Mouse (Mus musculus): ENCODE data around the gene Cand1. TPM values are rescaled to one million over a fixed set of nuclear protein-coding genes. Genes with fewer than 3 reads are reported as not detected.

Cand1 gene
- polyA plus RNA-seq, 1 experiment from 2014 or later, result 80.0 TPM

GRCm38 (mm10) chr10:119221631-119222030, 18.2 kb downstream of the Cand1 start:
- no peaks in the 10 kb centered on the region for H3K9me3 ChIP-seq (ENCODE audit: control insufficient read depth, low read length)
- no peak overlapping the region for H3K4me2 ChIP-seq (replicated peaks)
- peaks cover 49% of the 10 kb centered on the region for H3K36me3 ChIP-seq (replicated peaks; ENCODE audit: control insufficient read depth, insufficient read depth)
- no peak for ATAC-seq (ENCODE audit: low FRiP score)
- 0 out of 2 replicates have a peak overlapping the region, but pooled peaks have one; percentile 1 for H3K27ac ChIP-seq
- H3K4me3 ChIP-seq (replicated peaks; ENCODE audit: low read length), result no peak overlapping the region
- H3K27me3 ChIP-seq (ENCODE audit: control insufficient read depth, insufficient read depth, low read length), result no peaks in the 10 kb centered on the region
- no peak overlapping the region for H3K9ac ChIP-seq
- DNase-seq (ENCODE audit: low spot score), result no peak
- H3K4me1 ChIP-seq (replicated peaks; ENCODE audit: control insufficient read depth, insufficient read depth, low read length), result peaks cover 10% of the 10 kb centered on the region
- 56% methylated on average over 5 of the region's 5 CpGs for WGBS

- H3K9me3 ChIP-seq (ENCODE audit: control insufficient read depth, low read length), result no peaks in the 10 kb centered on the region
- peaks cover 48% of the 10 kb centered on the region for H3K36me3 ChIP-seq (replicated peaks; ENCODE audit: control insufficient read depth, insufficient read depth)
- no peaks in the 10 kb centered on the region for H3K27me3 ChIP-seq (ENCODE audit: control insufficient read depth, insufficient read depth, low read length)
- peaks cover 10% of the 10 kb centered on the region for H3K4me1 ChIP-seq (replicated peaks; ENCODE audit: control insufficient read depth, insufficient read depth, low read length)
- no peak overlapping the region for H3K4me3 ChIP-seq (replicated peaks; ENCODE audit: low read length)
- no peak overlapping the region for H3K27ac ChIP-seq
- no peak overlapping the region for H3K4me2 ChIP-seq (replicated peaks)
- ATAC-seq (ENCODE audit: low FRiP score), result no peak
- DNase-seq (ENCODE audit: low spot score), result no peak
- H3K9ac ChIP-seq, result no peak overlapping the region
- 82% methylated on average over 11 of the region's 11 CpGs for WGBS
These were observed 20.4 kb downstream of the Cand1 start for GRCm38 (mm10) chr10:119219415-119219814.

GRCm38 (mm10) chr10:119218274-119219080, 21.4 kb downstream of the Cand1 start:
- Histone ChIP-seq H3K27ac (0 out of 2 replicates have a peak overlapping the region, but pooled peaks have one; percentile 26), H3K4me1 (replicated peaks; ENCODE audit: control insufficient read depth, insufficient read depth, low read length) (peaks cover 10% of the 10 kb centered on the region), H3K9ac (no peak overlapping the region), H3K36me3 (replicated peaks; ENCODE audit: control insufficient read depth, insufficient read depth) (peaks cover 53% of the 10 kb centered on the region), H3K4me2 (replicated peaks) (no peak overlapping the region), H3K4me3 (replicated peaks; ENCODE audit: low read length) (no peak overlapping the region), H3K9me3 (ENCODE audit: control insufficient read depth, low read length) (no peaks in the 10 kb centered on the region), H3K27me3 (ENCODE audit: control insufficient read depth, insufficient read depth, low read length) (no peaks in the 10 kb centered on the region)
- ATAC-seq (ENCODE audit: low FRiP score) (no peak), DNase-seq (ENCODE audit: low spot score) (no peak)
- WGBS, result 92% methylated on average over 15 of the region's 15 CpGs

GRCm38 (mm10) chr10:119212443-119212842, 27.4 kb downstream of the Cand1 start:
- Histone ChIP-seq H3K36me3 (replicated peaks; ENCODE audit: control insufficient read depth, insufficient read depth) (peaks cover 93% of the 10 kb centered on the region), H3K9ac (no peak overlapping the region), H3K4me3 (replicated peaks; ENCODE audit: low read length) (no peak overlapping the region), H3K4me2 (replicated peaks) (no peak overlapping the region), H3K9me3 (ENCODE audit: control insufficient read depth, low read length) (no peaks in the 10 kb centered on the region), H3K27ac (no peak overlapping the region), H3K4me1 (replicated peaks; ENCODE audit: control insufficient read depth, insufficient read depth, low read length) (no peaks in the 10 kb centered on the region), H3K27me3 (ENCODE audit: control insufficient read depth, insufficient read depth, low read length) (no peaks in the 10 kb centered on the region)
- ATAC-seq (ENCODE audit: low FRiP score), result no peak
- DNase-seq (ENCODE audit: low spot score), result no peak
- 90% methylated on average over 5 of the region's 5 CpGs for WGBS

GRCm38 (mm10) chr10:119211251-119211650, 28.6 kb downstream of the Cand1 start:
- H3K27me3 ChIP-seq (ENCODE audit: control insufficient read depth, insufficient read depth, low read length), result no peaks in the 10 kb centered on the region
- H3K36me3 ChIP-seq (replicated peaks; ENCODE audit: control insufficient read depth, insufficient read depth), result peaks cover 93% of the 10 kb centered on the region
- no peak overlapping the region for H3K4me3 ChIP-seq (replicated peaks; ENCODE audit: low read length)
- H3K4me1 ChIP-seq (replicated peaks; ENCODE audit: control insufficient read depth, insufficient read depth, low read length), result no peaks in the 10 kb centered on the region
- H3K9me3 ChIP-seq (ENCODE audit: control insufficient read depth, low read length), result no peaks in the 10 kb centered on the region
- WGBS, result 86% methylated on average over 11 of the region's 11 CpGs
- DNase-seq (ENCODE audit: low spot score) (no peak), ATAC-seq (ENCODE audit: low FRiP score) (no peak)
- H3K27ac ChIP-seq, result no peak overlapping the region
- no peak overlapping the region for H3K9ac ChIP-seq
- H3K4me2 ChIP-seq (replicated peaks), result no peak overlapping the region

- Histone ChIP-seq H3K4me3 (replicated peaks; ENCODE audit: low read length) (no peak overlapping the region), H3K27me3 (ENCODE audit: control insufficient read depth, insufficient read depth, low read length) (no peaks in the 10 kb centered on the region), H3K4me2 (replicated peaks) (no peak overlapping the region), H3K9ac (no peak overlapping the region), H3K4me1 (replicated peaks; ENCODE audit: control insufficient read depth, insufficient read depth, low read length) (no peaks in the 10 kb centered on the region), H3K9me3 (ENCODE audit: control insufficient read depth, low read length) (no peaks in the 10 kb centered on the region), H3K27ac (no peak overlapping the region), H3K36me3 (replicated peaks; ENCODE audit: control insufficient read depth, insufficient read depth) (peaks cover 94% of the 10 kb centered on the region)
- ATAC-seq (ENCODE audit: low FRiP score) (no peak), DNase-seq (ENCODE audit: low spot score) (no peak)
- 97% methylated on average over 8 of the region's 8 CpGs for WGBS
These were observed 33.4 kb downstream of the Cand1 start for GRCm38 (mm10) chr10:119206309-119206932.

GRCm38 (mm10) chr10:119205229-119205628, 34.6 kb downstream of the Cand1 start:
- Histone ChIP-seq H3K4me3 (replicated peaks; ENCODE audit: low read length) (no peak overlapping the region), H3K27ac (no peak overlapping the region), H3K4me1 (replicated peaks; ENCODE audit: control insufficient read depth, insufficient read depth, low read length) (no peaks in the 10 kb centered on the region), H3K9me3 (ENCODE audit: control insufficient read depth, low read length) (no peaks in the 10 kb centered on the region), H3K27me3 (ENCODE audit: control insufficient read depth, insufficient read depth, low read length) (no peaks in the 10 kb centered on the region), H3K36me3 (replicated peaks; ENCODE audit: control insufficient read depth, insufficient read depth) (peaks cover 91% of the 10 kb centered on the region), H3K4me2 (replicated peaks) (no peak overlapping the region), H3K9ac (no peak overlapping the region)
- ATAC-seq (ENCODE audit: low FRiP score), result no peak
- DNase-seq (ENCODE audit: low spot score), result no peak
- WGBS, result 91% methylated on average over 5 of the region's 5 CpGs

GRCm38 (mm10) chr10:119204334-119204946, 35.4 kb downstream of the Cand1 start:
- no peaks in the 10 kb centered on the region for H3K9me3 ChIP-seq (ENCODE audit: control insufficient read depth, low read length)
- DNase-seq (ENCODE audit: low spot score), result no peak
- H3K36me3 ChIP-seq (replicated peaks; ENCODE audit: control insufficient read depth, insufficient read depth), result peaks cover 93% of the 10 kb centered on the region
- H3K27ac ChIP-seq, result no peak overlapping the region
- 77% methylated on average over 12 of the region's 12 CpGs for WGBS
- H3K4me1 ChIP-seq (replicated peaks; ENCODE audit: control insufficient read depth, insufficient read depth, low read length), result no peaks in the 10 kb centered on the region
- no peaks in the 10 kb centered on the region for H3K27me3 ChIP-seq (ENCODE audit: control insufficient read depth, insufficient read depth, low read length)
- H3K9ac ChIP-seq, result no peak overlapping the region
- no peak overlapping the region for H3K4me3 ChIP-seq (replicated peaks; ENCODE audit: low read length)
- ATAC-seq (ENCODE audit: low FRiP score), result no peak
- no peak overlapping the region for H3K4me2 ChIP-seq (replicated peaks)

- Histone ChIP-seq H3K27me3 (ENCODE audit: control insufficient read depth, insufficient read depth, low read length) (no peaks in the 10 kb centered on the region), H3K4me1 (replicated peaks; ENCODE audit: control insufficient read depth, insufficient read depth, low read length) (no peaks in the 10 kb centered on the region), H3K9ac (no peak overlapping the region), H3K27ac (no peak overlapping the region), H3K4me3 (replicated peaks; ENCODE audit: low read length) (no peak overlapping the region), H3K9me3 (ENCODE audit: control insufficient read depth, low read length) (no peaks in the 10 kb centered on the region), H3K36me3 (replicated peaks; ENCODE audit: control insufficient read depth, insufficient read depth) (peaks cover 54% of the 10 kb centered on the region), H3K4me2 (replicated peaks) (no peak overlapping the region)
- DNase-seq (ENCODE audit: low spot score), result no peak
- ATAC-seq (ENCODE audit: low FRiP score), result no peak
- 94% methylated on average over 5 of the region's 5 CpGs for WGBS
These were observed 40.0 kb downstream of the Cand1 start for GRCm38 (mm10) chr10:119199864-119200263.
